Mouse (Mus musculus): ENCODE results near the gene Cracr2b. TPM values are rescaled to one million over a fixed set of nuclear protein-coding genes. Genes with fewer than 3 reads are reported as not detected.

Gene Cracr2b
- 13.1 and 13.4 TPM in 2 replicates for polyA plus RNA-seq (2014; fragmentation: Nextera tagmentation; extraction: Ambion mirVana)

DNA sequence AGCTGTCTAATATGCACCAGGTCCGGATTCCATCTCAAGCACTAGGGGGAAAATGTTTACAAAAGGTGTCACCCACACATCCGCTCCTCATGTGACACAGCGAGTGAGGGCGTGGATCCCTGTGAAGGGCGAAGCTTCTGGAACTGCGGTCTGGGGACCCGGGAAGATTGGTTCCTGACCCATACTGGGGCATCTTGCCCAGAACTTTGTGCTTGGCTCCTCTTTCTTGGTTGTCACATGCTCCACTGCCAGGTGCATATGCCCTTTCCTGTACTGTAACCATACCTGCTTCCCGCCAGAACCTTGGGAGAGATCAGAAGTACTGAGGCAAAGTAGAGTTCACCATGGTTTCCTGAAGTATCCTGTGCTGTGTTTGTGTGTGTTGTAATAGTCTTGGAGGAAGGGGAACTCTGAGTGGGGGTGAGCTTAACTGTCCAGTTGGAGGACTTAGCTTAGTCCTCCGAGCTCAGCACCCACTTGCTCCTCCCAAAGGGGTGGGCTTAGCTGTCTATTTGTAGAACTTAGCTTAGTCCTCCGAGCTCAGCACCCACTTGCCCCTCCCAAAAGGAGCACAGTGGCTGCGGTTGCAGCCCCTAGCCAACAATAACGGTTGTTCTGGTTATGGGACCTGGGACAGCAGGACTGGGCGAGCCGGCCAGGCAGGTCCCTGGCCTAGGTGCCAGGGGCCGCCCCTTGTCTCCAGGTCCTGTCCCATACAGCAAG, at the start of gene Cracr2b:
Gene Cracr2b, plus strand, starts transcription at position 704 of the 723 bp plus-strand sequence.
- Histone ChIP-seq H3K4me2 (replicated peaks; ENCODE audit: low read depth, low read length) (peak within 1 kb of the TSS; percentile 91), H3K4me3 (ENCODE audit: low read length) (peak within 1 kb of the TSS; percentile 50), H3K4me1 (ENCODE audit: control insufficient read depth, insufficient read depth, low read length) (peaks cover 33% of the 10 kb centered on the region), H3K27me3 (ENCODE audit: control insufficient read depth, insufficient read depth, low read length) (peaks cover 46% of the 10 kb centered on the region), H3K9me3 (ENCODE audit: control insufficient read depth, low read length) (no peaks in the 10 kb centered on the region), H3K36me3 (ENCODE audit: control insufficient read depth, insufficient read depth, low read length) (no peaks in the 10 kb centered on the region; the same call in 1 of the 2 replicates), H3K27ac (ENCODE audit: low read depth, low read length) (no peak within 1 kb of the TSS), H3K9ac (ENCODE audit: low read depth, low read length) (peak within 1 kb of the TSS; percentile 65)
- ATAC-seq (ENCODE audit: low FRiP score, low TSS enrichment) = no peak
- WGBS = 70% methylated on average over 15 of the region's 15 CpGs

DNA sequence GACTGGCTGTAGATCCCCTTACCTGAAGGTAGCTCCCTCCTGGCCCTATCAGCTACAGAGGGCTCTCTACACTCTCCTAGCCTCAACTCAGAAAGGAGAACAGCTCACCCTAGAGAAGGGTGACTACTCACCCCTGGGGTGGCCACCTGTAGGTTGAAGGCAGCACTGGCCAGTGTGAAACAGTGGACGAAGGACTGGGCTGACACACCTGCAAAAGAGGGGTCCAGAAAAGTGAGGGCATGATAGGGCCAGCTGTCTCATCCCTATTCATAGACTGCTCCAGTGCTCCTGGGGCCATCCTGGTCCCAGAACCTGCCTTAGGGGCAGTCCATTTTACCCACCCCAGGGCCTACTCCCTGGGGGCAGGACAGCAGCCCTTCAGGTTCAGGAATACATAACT, 49.2 kb upstream of the Cracr2b start:
- Histone ChIP-seq H3K4me1 (ENCODE audit: control insufficient read depth, insufficient read depth, low read length) (peaks cover 7% of the 10 kb centered on the region; the same call in 1 of the 2 replicates), H3K27me3 (ENCODE audit: control insufficient read depth, insufficient read depth, low read length) (no peaks in the 10 kb centered on the region), H3K36me3 (ENCODE audit: control insufficient read depth, insufficient read depth, low read length) (peaks cover 24% of the 10 kb centered on the region), H3K4me3 (ENCODE audit: low read length) (no peak overlapping the region), H3K4me2 (replicated peaks; ENCODE audit: low read depth, low read length) (no peak overlapping the region), H3K27ac (ENCODE audit: low read depth, low read length) (no peak overlapping the region), H3K9me3 (ENCODE audit: control insufficient read depth, low read length) (no peaks in the 10 kb centered on the region), H3K9ac (ENCODE audit: low read depth, low read length) (no peak overlapping the region)
- WGBS = 100% methylated on average over 1 of the region's 1 CpGs
- ATAC-seq (ENCODE audit: low FRiP score, low TSS enrichment) = no peak

- H3K9ac ChIP-seq (ENCODE audit: low read depth, low read length) = peak overlapping the region; percentile 89
- WGBS = 2% methylated on average over 16 of the region's 16 CpGs
- peak; percentile 9; the same call in 1 of the 2 replicates for ATAC-seq (ENCODE audit: low FRiP score, low TSS enrichment)
- H3K4me3 ChIP-seq (ENCODE audit: low read length) = peak overlapping the region; percentile 71
- peaks cover 19% of the 10 kb centered on the region for H3K36me3 ChIP-seq (ENCODE audit: control insufficient read depth, insufficient read depth, low read length)
- peak overlapping the region; percentile 85 for H3K27ac ChIP-seq (ENCODE audit: low read depth, low read length)
- H3K4me2 ChIP-seq (replicated peaks; ENCODE audit: low read depth, low read length) = peak overlapping the region; percentile 88
- no peaks in the 10 kb centered on the region for H3K9me3 ChIP-seq (ENCODE audit: control insufficient read depth, low read length)
- H3K4me1 ChIP-seq (ENCODE audit: control insufficient read depth, insufficient read depth, low read length) = peaks cover 7% of the 10 kb centered on the region; the same call in 1 of the 2 replicates
- no peaks in the 10 kb centered on the region for H3K27me3 ChIP-seq (ENCODE audit: control insufficient read depth, insufficient read depth, low read length)
Measured at GRCm38 (mm10) chr7:141413331-141413730, 47.6 kb upstream of the Cracr2b start.

GRCm38 (mm10) chr7:141413809-141414584, 46.9 kb upstream of the Cracr2b start, which contains the start of gene Gatd1:
Gatd1 (minus strand) TSS chr7:141414136.
- Histone ChIP-seq H3K4me2 (replicated peaks; ENCODE audit: low read depth, low read length) (peak within 1 kb of the TSS; percentile 88), H3K4me3 (ENCODE audit: low read length) (peak within 1 kb of the TSS; percentile 71), H3K27ac (ENCODE audit: low read depth, low read length) (peak within 1 kb of the TSS; percentile 85), H3K27me3 (ENCODE audit: control insufficient read depth, insufficient read depth, low read length) (no peaks in the 10 kb centered on the region), H3K9me3 (ENCODE audit: control insufficient read depth, low read length) (no peaks in the 10 kb centered on the region), H3K36me3 (ENCODE audit: control insufficient read depth, insufficient read depth, low read length) (peaks cover 19% of the 10 kb centered on the region), H3K4me1 (ENCODE audit: control insufficient read depth, insufficient read depth, low read length) (peaks cover 7% of the 10 kb centered on the region; the same call in 1 of the 2 replicates), H3K9ac (ENCODE audit: low read depth, low read length) (peak within 1 kb of the TSS; percentile 89)
- peak; percentile 91 for ATAC-seq (ENCODE audit: low FRiP score, low TSS enrichment)
- 1% methylated on average over 56 of the region's 56 CpGs for WGBS

- Histone ChIP-seq H3K4me2 (replicated peaks; ENCODE audit: low read depth, low read length) (no peak overlapping the region), H3K36me3 (ENCODE audit: control insufficient read depth, insufficient read depth, low read length) (peaks cover 3% of the 10 kb centered on the region; the same call in 1 of the 2 replicates), H3K27ac (ENCODE audit: low read depth, low read length) (no peak overlapping the region), H3K4me3 (ENCODE audit: low read length) (no peak overlapping the region), H3K9me3 (ENCODE audit: control insufficient read depth, low read length) (no peaks in the 10 kb centered on the region), H3K9ac (ENCODE audit: low read depth, low read length) (no peak overlapping the region), H3K4me1 (ENCODE audit: control insufficient read depth, insufficient read depth, low read length) (peaks cover 7% of the 10 kb centered on the region; the same call in 1 of the 2 replicates), H3K27me3 (ENCODE audit: control insufficient read depth, insufficient read depth, low read length) (no peaks in the 10 kb centered on the region)
- no peak for ATAC-seq (ENCODE audit: low FRiP score, low TSS enrichment)
- WGBS = 79% methylated on average over 6 of the region's 6 CpGs
Measured at GRCm38 (mm10) chr7:141416144-141416841, 44.6 kb upstream of the Cracr2b start.

GRCm38 (mm10) chr7:141417731-141418681, 42.9 kb upstream of the Cracr2b start:
- no peak overlapping the region for H3K4me2 ChIP-seq (replicated peaks; ENCODE audit: low read depth, low read length)
- no peak for ATAC-seq (ENCODE audit: low FRiP score, low TSS enrichment)
- peaks cover 4% of the 10 kb centered on the region; the same call in 1 of the 2 replicates for H3K4me1 ChIP-seq (ENCODE audit: control insufficient read depth, insufficient read depth, low read length)
- 72% methylated on average over 8 of the region's 8 CpGs for whole genome bisulfite sequencing
- no peak overlapping the region for H3K9ac ChIP-seq (ENCODE audit: low read depth, low read length)
- no peaks in the 10 kb centered on the region for H3K27me3 ChIP-seq (ENCODE audit: control insufficient read depth, insufficient read depth, low read length)
- H3K27ac ChIP-seq (ENCODE audit: low read depth, low read length) = no peak overlapping the region
- H3K4me3 ChIP-seq (ENCODE audit: low read length) = no peak overlapping the region
- no peaks in the 10 kb centered on the region for H3K9me3 ChIP-seq (ENCODE audit: control insufficient read depth, low read length)
- no peaks in the 10 kb centered on the region for H3K36me3 ChIP-seq (ENCODE audit: control insufficient read depth, insufficient read depth, low read length)

DNA sequence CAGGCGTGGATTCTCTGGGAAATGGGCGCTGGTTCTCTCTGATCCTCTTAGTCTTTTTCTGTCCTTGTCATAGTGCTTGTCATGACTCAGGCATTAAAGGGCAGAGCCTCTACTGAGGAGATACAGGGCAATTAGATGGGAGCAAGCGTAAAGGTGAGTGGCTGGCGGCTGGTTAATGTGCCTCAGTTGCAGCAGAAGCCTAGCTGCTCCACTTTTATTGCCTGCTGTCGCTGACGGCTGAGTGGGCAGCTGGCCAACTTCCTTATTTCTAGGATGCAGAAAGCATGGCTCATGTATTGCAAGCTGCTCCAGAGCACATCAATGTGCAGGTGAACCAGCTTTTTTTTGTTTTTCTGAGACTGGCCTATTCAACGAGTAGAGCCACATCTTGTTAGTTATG, 41.9 kb upstream of the Cracr2b start:
- no peak overlapping the region for H3K27ac ChIP-seq (ENCODE audit: low read depth, low read length)
- H3K9me3 ChIP-seq (ENCODE audit: control insufficient read depth, low read length) = no peaks in the 10 kb centered on the region
- no peaks in the 10 kb centered on the region for H3K36me3 ChIP-seq (ENCODE audit: control insufficient read depth, insufficient read depth, low read length)
- no peak overlapping the region for H3K9ac ChIP-seq (ENCODE audit: low read depth, low read length)
- H3K27me3 ChIP-seq (ENCODE audit: control insufficient read depth, insufficient read depth, low read length) = no peaks in the 10 kb centered on the region
- H3K4me1 ChIP-seq (ENCODE audit: control insufficient read depth, insufficient read depth, low read length) = no peaks in the 10 kb centered on the region
- ATAC-seq (ENCODE audit: low FRiP score, low TSS enrichment) = no peak
- no peak overlapping the region for H3K4me3 ChIP-seq (ENCODE audit: low read length)
- no peak overlapping the region for H3K4me2 ChIP-seq (replicated peaks; ENCODE audit: low read depth, low read length)
- WGBS = 45% methylated on average over 7 of the region's 7 CpGs

All from kidney, embryonic 14.5 days (tissue).